Mouse (Mus musculus): Measurements from ENCODE around the gene Slamf9. TPM values are rescaled to one million over a fixed set of nuclear protein-coding genes. Genes with fewer than 3 reads are reported as not detected.
A peak's percentile ranks its signal among the peaks of the same experiment; 100 is the strongest.

Slamf9 gene
- polyA plus RNA-seq, 1 experiment from 2014 or later, result 1.0 TPM

DNA sequence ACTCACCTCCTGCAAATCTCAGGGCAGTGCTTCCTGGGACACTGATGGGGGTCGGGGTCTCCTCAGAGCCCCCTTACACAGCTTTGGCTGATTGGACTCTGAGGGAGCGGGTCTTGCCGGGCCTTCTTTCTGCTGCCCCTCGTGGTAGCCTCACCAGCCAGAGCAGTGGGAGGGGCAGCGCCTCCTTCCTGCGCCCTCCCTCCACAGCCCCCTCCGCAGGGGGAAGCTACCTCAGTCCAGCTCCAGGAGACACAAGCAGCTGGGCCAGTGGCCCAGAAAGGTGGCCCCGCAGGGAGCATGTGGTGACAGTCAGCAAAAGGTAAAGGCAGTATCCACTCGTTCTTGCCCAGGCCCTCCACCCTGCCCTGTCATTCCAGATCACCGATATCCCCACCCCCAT is 22.3 kb downstream of the Slamf9 start:
- Histone ChIP-seq H3K27ac (no peak overlapping the region), H3K4me3 (replicated peaks) (no peak overlapping the region), H3K36me3 (0 out of 2 replicates have a peak, but pooled peaks cover 8% of the 10 kb centered on the region), H3K4me2 (no peak overlapping the region), H3K4me1 (peaks cover 27% of the 10 kb centered on the region), H3K27me3 (replicated peaks) (no peaks in the 10 kb centered on the region), H3K9ac (no peak overlapping the region), H3K9me3 (no peaks in the 10 kb centered on the region)
- no peak for ATAC-seq (ENCODE audit: insufficient read depth, low FRiP score, low read depth)
- 74% methylated on average over 10 of the region's 10 CpGs for WGBS

GRCm38 (mm10) chr1:172499765-172500441 is 24.7 kb downstream of the Slamf9 start, which contains the start of gene Tagln2:
Gene Tagln2, plus strand, starts transcription at chr1:172500047.
- peak within 1 kb of the TSS; percentile 95 for H3K27ac ChIP-seq
- 2% methylated on average over 30 of the region's 30 CpGs for WGBS
- peaks cover 41% of the 10 kb centered on the region for H3K4me1 ChIP-seq
- peak within 1 kb of the TSS; percentile 45 for H3K9ac ChIP-seq
- ATAC-seq (ENCODE audit: insufficient read depth, low FRiP score, low read depth), result peak; percentile 70
- H3K4me3 ChIP-seq (replicated peaks), result peak within 1 kb of the TSS; percentile 55
- peaks cover 9% of the 10 kb centered on the region for H3K36me3 ChIP-seq
- H3K27me3 ChIP-seq (replicated peaks), result no peaks in the 10 kb centered on the region
- no peaks in the 10 kb centered on the region for H3K9me3 ChIP-seq
- H3K4me2 ChIP-seq, result peak within 1 kb of the TSS; percentile 69

- H3K36me3 ChIP-seq, result peaks cover 17% of the 10 kb centered on the region
Measured at GRCm38 (mm10) chr1:172500451-172501370, 25.6 kb downstream of the Slamf9 start.

DNA sequence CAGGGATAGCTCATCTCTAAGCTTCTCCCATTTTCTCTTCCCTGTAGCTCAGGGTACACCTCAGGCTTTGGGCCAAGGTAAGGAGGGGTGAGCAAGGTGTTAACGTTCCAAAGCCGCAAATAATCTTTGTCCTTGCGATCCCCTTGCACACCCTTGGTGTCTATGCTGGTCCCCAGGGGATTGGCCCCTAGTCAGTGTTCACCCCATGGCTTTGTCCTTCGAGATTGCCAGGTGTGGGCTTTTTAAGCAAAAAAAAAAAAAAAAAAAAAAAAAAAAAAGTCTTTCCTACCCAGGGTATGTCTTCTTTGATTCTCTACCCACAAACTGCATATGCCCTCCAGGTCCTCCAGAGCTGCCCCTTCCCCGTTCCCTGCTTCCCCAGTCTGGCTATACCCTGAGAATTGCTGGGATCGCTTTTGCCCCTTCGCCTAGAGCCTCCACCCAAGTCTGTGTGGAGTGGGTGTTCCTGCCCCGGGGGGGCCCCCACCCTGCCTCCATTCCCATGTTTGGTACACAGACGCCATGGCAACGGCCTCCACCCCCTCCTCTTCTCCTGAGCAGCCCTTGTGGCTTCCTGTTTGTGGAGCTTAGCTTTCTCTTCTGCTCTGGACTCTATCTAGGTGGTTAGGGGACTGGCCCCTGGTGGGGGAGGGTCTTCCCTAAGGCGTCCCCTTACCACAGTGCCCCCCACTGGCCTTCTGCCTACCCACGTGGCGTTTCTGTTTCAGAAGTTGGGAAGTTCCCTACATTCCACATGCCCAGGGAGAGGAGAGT is 26.4 kb downstream of the Slamf9 start:
- Histone ChIP-seq H3K27me3 (replicated peaks) (no peaks in the 10 kb centered on the region), H3K4me1 (peaks cover 41% of the 10 kb centered on the region), H3K4me3 (replicated peaks) (peak overlapping the region; percentile 55), H3K36me3 (peaks cover 24% of the 10 kb centered on the region), H3K4me2 (peak overlapping the region; percentile 69), H3K9ac (peak overlapping the region; percentile 45; the same call in 1 of the 2 replicates), H3K27ac (peak overlapping the region; percentile 95), H3K9me3 (no peaks in the 10 kb centered on the region)
- 27% methylated on average over 13 of the region's 13 CpGs for WGBS
- ATAC-seq (ENCODE audit: insufficient read depth, low FRiP score, low read depth), result peak; percentile 9; the same call in 1 of the 2 replicates

More at GRCm38 (mm10) chr1:172500451-172501370, 25.6 kb downstream of the Slamf9 start:
- H3K27ac ChIP-seq, result peak overlapping the region; percentile 95
- H3K4me1 ChIP-seq, result peaks cover 41% of the 10 kb centered on the region
- peak overlapping the region; percentile 45 for H3K9ac ChIP-seq
- peak overlapping the region; percentile 55 for H3K4me3 ChIP-seq (replicated peaks)
- no peaks in the 10 kb centered on the region for H3K9me3 ChIP-seq
- no peaks in the 10 kb centered on the region for H3K27me3 ChIP-seq (replicated peaks)
- peak; percentile 52 for ATAC-seq (ENCODE audit: insufficient read depth, low FRiP score, low read depth)
- peak overlapping the region; percentile 69 for H3K4me2 ChIP-seq
- 2% methylated on average over 56 of the region's 56 CpGs for whole genome bisulfite sequencing

DNA sequence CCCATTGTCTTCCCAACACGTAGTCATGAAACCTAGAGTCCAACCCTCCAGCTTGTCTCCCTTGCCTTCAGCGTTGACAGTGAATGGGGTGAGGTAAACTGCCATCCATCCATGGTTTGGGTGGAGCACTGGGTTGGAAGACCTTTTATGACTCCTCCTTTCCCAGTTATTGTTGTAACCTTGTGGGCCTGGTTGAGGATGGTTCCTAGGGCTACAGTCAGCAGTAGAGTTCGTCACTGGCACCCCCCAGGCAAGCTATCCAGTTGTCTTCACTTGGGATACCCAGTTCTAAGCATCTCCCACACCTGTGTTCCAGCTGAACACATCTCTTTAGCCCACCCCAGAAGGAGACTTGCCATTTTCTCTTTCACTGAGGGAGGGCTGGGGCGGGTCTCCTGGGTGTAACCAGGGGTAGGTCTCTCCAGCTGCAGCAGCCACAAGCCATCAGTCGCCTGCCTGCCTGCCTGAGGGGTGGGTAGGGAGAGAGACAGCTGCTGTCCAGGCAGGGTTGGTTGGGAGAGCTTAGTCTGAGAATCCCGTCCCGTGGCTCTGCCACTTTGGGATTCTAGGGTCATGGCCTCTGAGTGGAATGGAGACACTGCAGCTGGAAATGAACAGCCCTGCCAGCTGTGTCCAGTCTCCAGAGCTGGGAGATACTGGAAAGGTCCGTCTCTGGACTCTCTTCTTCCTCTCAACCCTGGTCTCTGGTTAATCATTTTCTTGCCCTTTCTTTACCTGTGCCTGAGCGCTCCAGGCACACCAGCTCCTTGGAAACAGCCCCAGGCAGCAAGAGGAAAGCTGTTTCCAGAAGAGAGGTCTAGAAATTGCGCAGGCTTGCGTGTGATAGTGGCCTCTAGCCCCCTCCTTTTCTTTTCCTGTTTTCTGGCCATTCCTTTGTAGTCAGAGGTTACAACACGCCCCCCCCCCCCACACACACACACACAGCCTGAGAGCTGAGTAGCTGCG is 27.3 kb downstream of the Slamf9 start:
- no peak for ATAC-seq (ENCODE audit: insufficient read depth, low FRiP score, low read depth)
- H3K4me2 ChIP-seq, result peak overlapping the region; percentile 69
- H3K27me3 ChIP-seq (replicated peaks), result no peaks in the 10 kb centered on the region
- H3K9me3 ChIP-seq, result no peaks in the 10 kb centered on the region
- peaks cover 45% of the 10 kb centered on the region for H3K4me1 ChIP-seq
- H3K36me3 ChIP-seq, result peaks cover 27% of the 10 kb centered on the region
- H3K4me3 ChIP-seq (replicated peaks), result peak overlapping the region; percentile 55
- WGBS, result 18% methylated on average over 13 of the region's 13 CpGs
- no peak overlapping the region for H3K9ac ChIP-seq
- H3K27ac ChIP-seq, result peak overlapping the region; percentile 95

DNA sequence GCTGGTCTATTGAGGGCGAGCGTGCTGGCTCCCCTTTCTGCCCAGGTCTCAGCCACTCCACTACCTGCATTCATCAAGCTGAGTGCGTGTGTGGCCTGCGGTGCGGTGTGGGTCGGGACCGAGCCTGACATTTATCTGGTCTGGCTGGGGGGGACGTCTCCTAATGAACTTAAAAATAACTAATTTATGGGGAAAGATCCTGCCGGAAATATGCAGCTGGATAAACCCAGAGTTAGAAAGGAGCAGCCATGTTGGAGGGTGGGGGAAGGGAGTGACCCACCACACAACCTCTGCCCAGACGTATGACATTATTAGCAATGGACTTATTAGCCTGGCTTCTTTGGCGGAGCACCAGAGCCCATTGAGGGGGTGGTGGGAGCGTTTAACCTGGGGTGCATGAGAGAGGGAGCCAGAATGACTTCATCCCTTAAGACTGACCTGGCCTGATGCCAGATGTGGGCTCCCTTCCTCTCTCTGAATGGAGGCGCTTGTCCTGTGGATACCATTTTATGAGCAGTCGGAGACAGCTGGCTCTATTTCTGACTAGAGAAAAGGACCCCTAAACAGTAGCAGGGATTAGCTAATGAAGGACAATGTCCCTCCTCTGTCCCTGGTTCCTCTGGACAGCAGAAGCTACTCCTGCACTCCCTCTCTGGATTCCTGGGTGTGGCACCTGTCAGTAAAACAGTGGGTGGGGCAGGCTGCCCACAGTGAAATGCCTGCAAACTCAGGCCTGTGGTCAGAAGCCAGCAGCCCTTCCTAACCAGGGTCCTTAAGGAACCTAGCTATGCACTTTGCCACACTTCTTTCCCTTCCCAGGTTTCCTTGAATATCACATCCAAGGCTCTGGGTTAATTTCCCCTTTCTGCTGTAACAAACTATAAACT is 28.2 kb downstream of the Slamf9 start:
- H3K9ac ChIP-seq, result no peak overlapping the region
- no peaks in the 10 kb centered on the region for H3K27me3 ChIP-seq (replicated peaks)
- peak overlapping the region; percentile 55 for H3K4me3 ChIP-seq (replicated peaks)
- ATAC-seq (ENCODE audit: insufficient read depth, low FRiP score, low read depth), result no peak
- H3K4me2 ChIP-seq, result peak overlapping the region; percentile 69
- no peaks in the 10 kb centered on the region for H3K9me3 ChIP-seq
- peaks cover 28% of the 10 kb centered on the region for H3K36me3 ChIP-seq
- peak overlapping the region; percentile 95 for H3K27ac ChIP-seq
- peaks cover 50% of the 10 kb centered on the region for H3K4me1 ChIP-seq
- WGBS, result 16% methylated on average over 14 of the region's 14 CpGs

DNA sequence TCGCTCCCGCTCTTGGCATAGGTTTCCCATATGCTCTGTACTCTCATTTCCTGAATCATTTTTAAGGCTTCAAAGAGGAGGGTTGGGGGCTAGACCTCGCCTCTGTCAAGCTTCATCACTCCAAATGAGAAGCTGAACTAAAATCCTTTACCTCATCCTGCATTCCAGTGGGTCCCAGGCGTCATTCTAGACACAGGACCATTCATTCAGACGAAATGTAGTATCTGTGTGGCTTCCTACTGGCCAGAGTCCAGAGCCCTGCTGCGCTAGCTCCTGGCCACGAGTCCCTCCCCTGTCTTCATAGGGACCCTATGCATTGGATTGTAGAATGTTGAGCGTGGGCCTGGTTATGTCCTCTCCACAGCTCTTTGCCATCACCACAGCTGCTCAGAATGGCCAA is 29.6 kb downstream of the Slamf9 start:
- Histone ChIP-seq H3K4me3 (replicated peaks) (no peak overlapping the region), H3K27ac (0 out of 2 replicates have a peak overlapping the region, but pooled peaks have one; percentile 3), H3K9ac (no peak overlapping the region), H3K9me3 (no peaks in the 10 kb centered on the region), H3K4me1 (peaks cover 43% of the 10 kb centered on the region), H3K27me3 (replicated peaks) (no peaks in the 10 kb centered on the region), H3K36me3 (peaks cover 28% of the 10 kb centered on the region), H3K4me2 (0 out of 2 replicates have a peak overlapping the region, but pooled peaks have one; percentile 11)
- WGBS, result 82% methylated on average over 8 of the region's 8 CpGs
- no peak for ATAC-seq (ENCODE audit: insufficient read depth, low FRiP score, low read depth)

DNA sequence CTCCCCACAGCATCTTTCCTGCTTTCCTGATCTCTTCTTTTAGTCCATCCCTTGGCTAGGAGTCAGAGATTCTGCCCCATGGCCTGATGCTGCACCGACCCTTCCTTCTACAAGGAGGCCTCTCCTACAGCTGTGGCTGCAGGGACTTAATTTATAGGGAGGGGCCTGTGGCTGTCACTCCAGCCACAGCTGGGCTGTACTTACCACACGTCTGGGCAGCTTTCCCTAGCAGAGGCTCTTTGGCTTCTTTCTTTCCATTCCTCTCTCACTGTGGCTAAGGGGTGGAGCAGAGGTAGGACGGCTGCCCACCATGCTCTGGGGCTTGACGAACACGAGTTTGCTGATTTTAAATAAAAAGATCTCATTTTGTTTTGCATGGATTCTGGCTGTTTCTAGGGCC is 31.8 kb downstream of the Slamf9 start:
- Histone ChIP-seq H3K9me3 (no peaks in the 10 kb centered on the region), H3K4me3 (replicated peaks) (no peak overlapping the region), H3K4me1 (peaks cover 37% of the 10 kb centered on the region), H3K9ac (no peak overlapping the region), H3K27me3 (replicated peaks) (no peaks in the 10 kb centered on the region), H3K36me3 (peaks cover 28% of the 10 kb centered on the region), H3K27ac (no peak overlapping the region), H3K4me2 (no peak overlapping the region)
- 49% methylated on average over 5 of the region's 5 CpGs for WGBS
- no peak for ATAC-seq (ENCODE audit: insufficient read depth, low FRiP score, low read depth)

- Histone ChIP-seq H3K4me2 (no peak overlapping the region), H3K36me3 (peaks cover 28% of the 10 kb centered on the region), H3K27ac (no peak overlapping the region), H3K4me1 (peaks cover 30% of the 10 kb centered on the region), H3K4me3 (replicated peaks) (no peak overlapping the region), H3K27me3 (replicated peaks) (no peaks in the 10 kb centered on the region), H3K9me3 (no peaks in the 10 kb centered on the region), H3K9ac (no peak overlapping the region)
- ATAC-seq (ENCODE audit: insufficient read depth, low FRiP score, low read depth), result no peak
- WGBS, result 86% methylated on average over 3 of the region's 3 CpGs
Measured at GRCm38 (mm10) chr1:172507701-172508100, 32.5 kb downstream of the Slamf9 start.

- no peak overlapping the region for H3K4me3 ChIP-seq (replicated peaks)
- H3K36me3 ChIP-seq, result peaks cover 28% of the 10 kb centered on the region
- H3K9ac ChIP-seq, result no peak overlapping the region
- peaks cover 29% of the 10 kb centered on the region for H3K4me1 ChIP-seq
- H3K27me3 ChIP-seq (replicated peaks), result no peaks in the 10 kb centered on the region
- WGBS, result 46% methylated on average over 2 of the region's 2 CpGs
- no peak overlapping the region for H3K27ac ChIP-seq
- no peak for ATAC-seq (ENCODE audit: insufficient read depth, low FRiP score, low read depth)
- no peak overlapping the region for H3K4me2 ChIP-seq
- no peaks in the 10 kb centered on the region for H3K9me3 ChIP-seq
Measured at GRCm38 (mm10) chr1:172508172-172508571, 33.0 kb downstream of the Slamf9 start.
